Mouse (Mus musculus) liver, postnatal 0 days (tissue): ENCODE measurements around the gene Mlf2.

Source experiments
- CTCF ChIP-seq: sonication (generic); IDR thresholded peaks from 2 replicates; pipeline ENCODE4 v1.5.1; 2016; ENCODE audit warnings: antibody characterized with exemption, low read depth
- EP300 ChIP-seq: IDR thresholded peaks from 2 replicates; pipeline ENCODE4 v1.6.1; 2016; ENCODE audit warnings: antibody characterized with exemption, low read depth, mild to moderate bottlenecking

- TF ChIP-seq CTCF (no peak), EP300 (no peak)
These were observed 10.7 kb upstream of the Mlf2 start for GRCm38 (mm10) chr6:124920318-124921085.
